Mouse (Mus musculus) embryo, embryonic 11.5 days (tissue): Measurements from ENCODE around the gene Rassf9.
A peak's percentile ranks its signal among the peaks of the same experiment; 100 is the strongest.

Experiments
- DNase-seq: peaks from one replicate; pipeline ENCODE4 v3.0.0-alpha.2; 2012; ENCODE audit warnings: low read depth, low spot score

The Rassf9 gene

GRCm38 (mm10) chr10:102511807-102512461, at the start of gene Rassf9:
Gene Rassf9, plus strand, starts transcription at chr10:102512222.
- peak; percentile 26 for DNase-seq

GRCm38 (mm10) chr10:102469412-102469811, 42.6 kb upstream of the Rassf9 start:
- DNase-seq = no peak

- no peak for DNase-seq
These were observed 21.6 kb upstream of the Rassf9 start, which contains the start of gene Nts for GRCm38 (mm10) chr10:102490386-102490785. Gene Nts, minus strand, starts transcription at chr10:102490486.

- DNase-seq = peak; percentile 30
These were observed 20.2 kb upstream of the Rassf9 start for GRCm38 (mm10) chr10:102491792-102492191.

- peak; percentile 9 for DNase-seq
These were observed 13.3 kb upstream of the Rassf9 start for GRCm38 (mm10) chr10:102498754-102499153.

- no peak for DNase-seq
These were observed 4.6 kb upstream of the Rassf9 start for GRCm38 (mm10) chr10:102507386-102507785.

- no peak for DNase-seq
These were observed 588 bp upstream of the Rassf9 start for GRCm38 (mm10) chr10:102511461-102511806.

- no peak for DNase-seq
These were observed 2.1 kb downstream of the Rassf9 start for GRCm38 (mm10) chr10:102514159-102514558.

- DNase-seq = no peak
These were observed 15.9 kb downstream of the Rassf9 start for GRCm38 (mm10) chr10:102527901-102528300.

- no peak for DNase-seq
These were observed 41.9 kb downstream of the Rassf9 start for GRCm38 (mm10) chr10:102553941-102554340.

- no peak for DNase-seq
These were observed 50.5 kb downstream of the Rassf9 start for GRCm38 (mm10) chr10:102562488-102562887.

GRCm38 (mm10) chr10:102577970-102578369, 65.9 kb downstream of the Rassf9 start:
- DNase-seq = no peak

- no peak for DNase-seq
These were observed 82.3 kb downstream of the Rassf9 start for GRCm38 (mm10) chr10:102594306-102594705.
